Mouse (Mus musculus) limb, embryonic 13.5 days (tissue): ENCODE data around the gene Cdk17. TPM values are rescaled to one million over a fixed set of nuclear protein-coding genes. Genes with fewer than 3 reads are reported as not detected.

ENCODE experiments used
- ATAC-seq: fragments of 200-750 bp; cut with Nextera tagmentation; 2 replicates; pipeline ENCODE4 v1.8.0; 2017; ENCODE audit warnings: low read depth, moderate number of reproducible peaks, moderate TSS enrichment; ENCODE audit not compliant: low FRiP score
- H3K27ac ChIP-seq: fragments of 300-500 bp; sonication (generic); 2 replicates; pipeline ENCODE4 v1.5.1; 2015; ENCODE audit warnings: inconsistent platforms, mild to moderate bottlenecking, moderate library complexity
- H3K27me3 ChIP-seq: fragments of 300-500 bp; sonication (generic); 2 replicates; pipeline ENCODE4 v1.6.1; 2015; ENCODE audit warnings: mild to moderate bottlenecking, inconsistent platforms
- H3K36me3 ChIP-seq: fragments of 300-500 bp; sonication (generic); 2 replicates; pipeline ENCODE4 v1.6.1; 2015; ENCODE audit warnings: inconsistent platforms, mild to moderate bottlenecking, moderate library complexity
- H3K4me1 ChIP-seq: fragments of 300-500 bp; sonication (generic); 2 replicates; pipeline ENCODE4 v1.6.1; 2015; ENCODE audit warnings: inconsistent platforms
- H3K4me2 ChIP-seq: fragments of 300-500 bp; sonication (generic); replicated peaks from 2 replicates; pipeline ENCODE4 v1.6.1; 2015; ENCODE audit warnings: inconsistent platforms, mild to moderate bottlenecking, moderate library complexity
- H3K4me3 ChIP-seq: fragments of 300-500 bp; sonication (generic); 2 replicates; pipeline ENCODE4 v1.5.1; 2015; ENCODE audit warnings: moderate library complexity, mild to moderate bottlenecking, inconsistent platforms
- H3K9ac ChIP-seq: fragments of 300-500 bp; sonication (generic); 2 replicates; pipeline ENCODE4 v1.6.1; 2015; ENCODE audit warnings: mild to moderate bottlenecking, inconsistent platforms
- H3K9me3 ChIP-seq: fragments of 300-500 bp; sonication (generic); 2 replicates; pipeline ENCODE4 v1.6.1; 2016; ENCODE audit warnings: inconsistent platforms
- WGBS: fragments of 180-500 bp; shearing (Covaris S2); methylation state at CpG from one replicate; pipeline ENCODE4 v1.1.7; 2015; 5-methylcytosine and 5-hydroxymethylcytosine counted together
- polyA plus RNA-seq: library from polyadenylated mRNA; unstranded; fragments of >200 nt; fragmentation: Nextera tagmentation; extraction: Ambion mirVana; gene quantifications from 2 replicates; pipeline ENCODE4 v1.2.1, GENCODE M21; 2015

Gene Cdk17
- polyA plus RNA-seq, 1 experiment from 2014 or later = 16.6 TPM

DNA sequence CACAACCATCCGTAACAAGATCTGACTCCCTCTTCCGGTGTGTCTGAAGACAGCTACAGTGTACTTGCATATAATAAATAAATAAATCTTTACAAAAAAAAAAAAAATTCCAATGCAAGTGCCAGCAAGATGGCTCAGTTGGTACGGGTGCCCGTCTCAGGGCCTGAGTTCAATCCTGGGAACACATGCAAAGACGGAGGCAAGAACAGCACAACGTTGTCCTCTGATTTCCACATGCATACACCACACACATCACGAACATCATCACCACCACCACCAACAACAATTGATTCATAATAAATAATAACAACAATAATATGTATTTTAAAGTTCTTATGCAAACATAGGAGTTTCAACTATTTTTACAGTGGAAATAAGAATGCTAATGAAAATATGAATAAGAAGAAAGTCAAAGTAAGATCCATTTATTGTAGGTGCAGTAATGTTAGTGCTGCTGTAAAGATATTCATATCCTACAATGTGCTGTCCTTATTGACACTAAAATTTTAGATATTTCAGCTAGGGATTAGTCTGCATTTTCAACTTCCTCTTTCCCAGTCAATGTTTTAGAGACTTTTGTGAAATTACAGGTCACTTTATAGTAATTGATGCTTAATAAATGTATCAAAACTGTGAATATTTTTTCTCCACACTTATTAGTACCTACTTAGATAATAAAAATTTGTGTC, 2.4 kb downstream of the Cdk17 start:
- H3K4me2 ChIP-seq = peak overlapping the region; percentile 80
- H3K36me3 ChIP-seq = no peaks in the 10 kb centered on the region
- no peak for ATAC-seq
- H3K4me1 ChIP-seq = peaks cover 34% of the 10 kb centered on the region
- H3K27me3 ChIP-seq = no peaks in the 10 kb centered on the region
- no peak overlapping the region for H3K4me3 ChIP-seq
- 83% methylated on average over 7 of the region's 7 CpGs for WGBS
- H3K27ac ChIP-seq = no peak overlapping the region
- H3K9me3 ChIP-seq = no peaks in the 10 kb centered on the region
- H3K9ac ChIP-seq = no peak overlapping the region

DNA sequence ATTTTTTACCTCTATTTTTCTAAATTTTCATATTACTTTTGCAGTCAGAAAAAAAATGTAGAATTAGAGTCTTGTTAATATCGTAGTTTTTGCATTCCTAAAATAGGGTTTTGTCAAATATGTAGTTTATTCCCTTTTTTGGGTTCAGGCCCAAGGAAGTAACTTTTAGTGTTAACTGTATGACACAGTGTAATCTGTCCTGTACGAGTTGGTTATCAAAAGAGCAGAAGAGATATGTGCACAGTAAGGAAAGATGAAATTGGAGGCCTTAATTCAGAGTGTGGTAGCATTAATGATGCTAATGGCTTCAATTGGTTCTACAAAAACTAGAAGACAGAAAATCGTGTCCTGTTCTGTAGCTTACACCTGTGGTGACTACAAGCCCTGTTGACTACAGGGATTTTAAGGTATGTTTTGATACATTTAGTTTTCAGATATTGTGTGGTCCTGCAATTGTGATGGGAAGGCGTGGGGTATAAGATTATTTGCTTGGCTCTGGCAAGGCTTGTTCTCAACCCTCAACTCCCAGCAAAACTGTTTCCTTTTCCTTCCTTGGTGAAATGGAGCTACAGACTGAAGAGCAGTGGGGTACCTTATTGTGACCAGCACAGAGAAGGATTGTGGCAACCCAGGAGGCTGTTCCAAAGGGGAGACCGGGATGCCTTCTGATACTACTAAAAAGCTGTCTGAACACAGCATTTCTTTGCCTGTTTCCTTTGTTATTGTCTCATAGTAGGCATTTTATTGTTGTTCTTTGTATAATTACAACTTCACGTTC, 3.2 kb downstream of the Cdk17 start:
- WGBS = 78% methylated on average over 6 of the region's 6 CpGs
- H3K4me1 ChIP-seq = peaks cover 34% of the 10 kb centered on the region
- H3K9me3 ChIP-seq = no peaks in the 10 kb centered on the region
- no peaks in the 10 kb centered on the region for H3K36me3 ChIP-seq
- ATAC-seq = no peak
- H3K4me3 ChIP-seq = no peak overlapping the region
- no peak overlapping the region for H3K27ac ChIP-seq
- H3K27me3 ChIP-seq = no peaks in the 10 kb centered on the region
- no peak overlapping the region for H3K4me2 ChIP-seq
- no peak overlapping the region for H3K9ac ChIP-seq

DNA sequence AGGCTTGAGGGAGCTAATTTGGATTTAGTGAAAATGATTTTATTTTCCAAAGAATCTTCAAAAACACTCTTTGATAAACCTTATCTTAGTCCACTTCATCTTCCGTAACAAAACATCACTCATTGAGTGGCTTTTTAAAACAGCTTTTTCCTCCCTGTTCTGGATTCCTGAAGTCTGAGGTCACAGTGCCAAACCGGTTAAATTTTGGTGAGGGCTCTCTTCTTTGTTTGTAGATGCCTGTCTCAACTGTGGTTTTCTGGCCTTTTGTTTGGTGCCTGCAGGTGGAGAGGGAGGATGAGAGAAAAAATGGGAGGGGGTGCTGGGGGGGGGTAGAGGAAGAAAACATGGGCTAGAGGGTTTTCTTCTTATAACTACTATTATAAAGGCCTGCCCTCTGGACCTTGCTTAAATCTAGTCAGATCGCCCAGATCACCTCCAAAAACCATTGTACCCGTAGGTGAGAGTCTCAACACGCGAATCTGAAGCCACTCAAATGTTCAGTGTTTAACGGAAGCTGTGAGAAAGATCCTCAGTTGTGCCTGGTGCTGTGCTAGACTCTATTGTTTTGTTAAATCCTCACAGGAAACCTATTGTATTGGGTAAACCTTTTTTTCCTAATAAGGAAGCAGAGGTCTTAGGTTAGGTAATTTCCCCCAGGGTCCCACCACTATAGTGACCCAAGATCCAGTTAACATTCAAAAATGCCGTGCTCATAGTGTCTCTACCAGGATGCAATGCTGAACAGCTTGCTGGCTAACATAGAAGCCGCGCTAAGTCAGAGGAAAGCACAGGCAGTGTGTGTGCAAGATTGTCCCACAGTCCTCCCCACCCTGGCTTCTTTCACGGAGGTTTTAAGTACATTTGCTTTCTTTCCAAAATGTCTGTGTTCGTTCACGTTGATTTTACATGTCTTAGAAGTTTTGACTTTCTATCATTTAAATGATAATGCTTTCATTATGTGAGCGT, 5.0 kb downstream of the Cdk17 start:
- ATAC-seq = no peak
- Histone ChIP-seq H3K4me2 (peak overlapping the region; percentile 3), H3K4me1 (peaks cover 31% of the 10 kb centered on the region), H3K27me3 (no peaks in the 10 kb centered on the region), H3K4me3 (no peak overlapping the region), H3K9ac (no peak overlapping the region), H3K36me3 (no peaks in the 10 kb centered on the region), H3K27ac (0 out of 2 replicates have a peak overlapping the region, but pooled peaks have one; percentile 6), H3K9me3 (no peaks in the 10 kb centered on the region)
- 34% methylated on average over 14 of the region's 14 CpGs for WGBS

DNA sequence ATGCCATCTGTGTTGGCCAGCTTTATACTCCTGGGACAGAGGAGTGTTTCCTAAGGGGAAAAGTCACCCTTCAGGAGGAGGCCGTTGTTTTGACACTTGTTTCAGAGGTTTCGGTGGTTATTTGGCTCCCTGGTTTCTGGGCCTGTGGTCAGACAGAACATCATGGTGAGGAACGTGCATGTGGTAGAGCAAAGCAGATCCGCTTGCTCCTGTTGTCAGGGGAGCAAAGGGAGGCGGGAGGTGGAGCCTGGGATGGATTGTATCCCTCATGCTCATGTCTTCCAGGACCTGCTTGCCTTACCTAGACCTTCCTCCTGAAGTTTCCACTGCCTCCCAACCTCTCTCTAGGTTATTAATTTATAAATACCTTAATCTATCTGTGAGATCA, 5.7 kb downstream of the Cdk17 start:
- no peaks in the 10 kb centered on the region for H3K9me3 ChIP-seq
- H3K27me3 ChIP-seq = no peaks in the 10 kb centered on the region
- H3K4me3 ChIP-seq = no peak overlapping the region
- WGBS = 27% methylated on average over 5 of the region's 5 CpGs
- no peak for ATAC-seq
- no peaks in the 10 kb centered on the region for H3K36me3 ChIP-seq
- peaks cover 32% of the 10 kb centered on the region for H3K4me1 ChIP-seq
- H3K4me2 ChIP-seq = peak overlapping the region; percentile 3
- 0 out of 2 replicates have a peak overlapping the region, but pooled peaks have one; percentile 6 for H3K27ac ChIP-seq
- H3K9ac ChIP-seq = no peak overlapping the region

- 87% methylated on average over 6 of the region's 6 CpGs for WGBS
- Histone ChIP-seq H3K4me3 (no peak overlapping the region), H3K9ac (no peak overlapping the region), H3K27me3 (no peaks in the 10 kb centered on the region), H3K36me3 (no peaks in the 10 kb centered on the region), H3K9me3 (no peaks in the 10 kb centered on the region), H3K4me1 (peaks cover 30% of the 10 kb centered on the region), H3K27ac (no peak overlapping the region), H3K4me2 (no peak overlapping the region)
- ATAC-seq = no peak
These were observed 6.6 kb downstream of the Cdk17 start for GRCm38 (mm10) chr10:93167311-93167710.

DNA sequence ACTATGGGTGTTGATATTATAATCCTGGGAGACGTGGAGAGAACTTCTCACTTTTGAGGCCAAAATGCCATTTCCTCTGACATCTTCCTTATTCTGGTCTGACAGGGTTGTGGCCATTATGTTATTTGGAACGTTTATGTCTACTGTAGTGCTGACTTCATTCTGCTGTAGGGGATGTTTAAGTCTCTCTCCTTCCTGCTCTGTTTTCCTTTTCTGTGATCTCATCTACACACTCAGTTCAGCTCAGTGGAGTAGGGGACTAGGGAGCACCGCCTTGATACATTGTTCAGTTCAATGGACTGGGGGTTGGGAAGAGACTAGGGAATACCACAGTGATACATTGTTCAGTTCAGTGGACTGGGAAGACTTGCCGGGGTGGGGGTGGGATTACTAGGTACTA, 7.4 kb downstream of the Cdk17 start:
- Histone ChIP-seq H3K4me3 (no peak overlapping the region), H3K27ac (no peak overlapping the region), H3K9ac (no peak overlapping the region), H3K36me3 (peaks cover 3% of the 10 kb centered on the region; the same call in 1 of the 2 replicates), H3K9me3 (no peaks in the 10 kb centered on the region), H3K27me3 (no peaks in the 10 kb centered on the region), H3K4me1 (peaks cover 30% of the 10 kb centered on the region), H3K4me2 (no peak overlapping the region)
- 71% methylated on average over 4 of the region's 4 CpGs for WGBS
- ATAC-seq = no peak

DNA sequence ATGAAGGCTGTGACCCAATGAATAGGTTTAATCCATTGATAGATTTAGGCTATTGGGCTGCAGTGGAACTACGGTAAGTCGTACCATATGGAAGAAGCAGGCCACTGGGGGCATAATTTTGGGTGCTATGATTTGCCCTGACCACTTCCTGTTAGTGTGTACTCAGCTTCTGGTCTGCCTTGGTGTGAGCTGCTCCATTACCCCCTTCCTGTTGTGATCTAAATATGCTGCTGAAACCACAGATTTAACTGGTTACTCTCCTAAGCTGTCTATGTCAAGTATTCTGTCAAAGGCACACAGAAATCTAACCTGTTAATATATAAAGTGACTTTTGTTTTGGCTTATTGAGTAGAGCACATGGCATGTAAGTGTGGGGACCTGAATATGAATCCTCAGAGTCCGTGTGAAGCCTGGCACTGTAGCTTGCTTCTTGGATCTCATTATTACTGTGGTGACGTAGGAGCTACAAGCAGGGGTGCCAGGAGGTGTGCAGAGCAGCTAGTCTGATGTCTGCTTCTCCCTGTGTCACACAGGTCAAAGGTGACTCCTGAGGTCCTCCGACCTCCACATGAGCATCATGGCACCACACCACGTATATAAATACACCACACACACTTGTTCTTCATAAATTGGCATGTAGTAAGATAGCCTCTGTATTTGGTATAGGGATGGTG, 10.6 kb downstream of the Cdk17 start:
- H3K36me3 ChIP-seq = peaks cover 9% of the 10 kb centered on the region
- no peak overlapping the region for H3K9ac ChIP-seq
- ATAC-seq = no peak
- no peaks in the 10 kb centered on the region for H3K9me3 ChIP-seq
- no peaks in the 10 kb centered on the region for H3K27me3 ChIP-seq
- WGBS = 75% methylated on average over 6 of the region's 6 CpGs
- H3K4me3 ChIP-seq = no peak overlapping the region
- no peak overlapping the region for H3K4me2 ChIP-seq
- H3K27ac ChIP-seq = no peak overlapping the region
- peaks cover 7% of the 10 kb centered on the region for H3K4me1 ChIP-seq

GRCm38 (mm10) chr10:93177471-93177870, 16.8 kb downstream of the Cdk17 start:
- H3K27me3 ChIP-seq = no peaks in the 10 kb centered on the region
- H3K36me3 ChIP-seq = peaks cover 9% of the 10 kb centered on the region
- no peak for ATAC-seq
- no peak overlapping the region for H3K4me3 ChIP-seq
- H3K27ac ChIP-seq = no peak overlapping the region
- H3K4me1 ChIP-seq = peaks cover 10% of the 10 kb centered on the region
- H3K4me2 ChIP-seq = 0 out of 2 replicates have a peak overlapping the region, but pooled peaks have one; percentile 21
- H3K9ac ChIP-seq = no peak overlapping the region
- no peaks in the 10 kb centered on the region for H3K9me3 ChIP-seq
- 34% methylated on average over 5 of the region's 5 CpGs for WGBS

DNA sequence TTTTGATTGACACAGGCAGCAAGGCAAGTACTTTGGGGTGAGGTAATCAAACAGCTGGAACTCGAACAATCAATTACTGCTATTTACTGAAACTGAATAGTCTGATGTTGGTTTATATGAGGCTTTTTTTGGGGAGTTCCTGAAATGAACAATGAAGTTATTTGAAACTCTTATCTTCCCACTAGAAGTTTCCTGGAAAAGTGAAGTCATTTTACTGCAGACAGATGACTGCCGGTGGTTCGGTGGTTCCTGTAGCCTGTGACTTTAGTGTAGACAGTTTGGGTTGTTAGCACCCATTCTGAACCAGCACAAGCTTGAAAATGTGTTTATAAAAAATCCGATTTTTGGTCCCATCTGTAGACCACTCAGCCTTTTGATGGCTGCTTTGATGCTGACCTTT, 17.2 kb downstream of the Cdk17 start:
- peaks cover 10% of the 10 kb centered on the region for H3K4me1 ChIP-seq
- no peaks in the 10 kb centered on the region for H3K9me3 ChIP-seq
- no peak overlapping the region for H3K9ac ChIP-seq
- H3K4me3 ChIP-seq = no peak overlapping the region
- peaks cover 8% of the 10 kb centered on the region for H3K36me3 ChIP-seq
- WGBS = 62% methylated on average over 4 of the region's 4 CpGs
- 0 out of 2 replicates have a peak overlapping the region, but pooled peaks have one; percentile 21 for H3K4me2 ChIP-seq
- H3K27me3 ChIP-seq = no peaks in the 10 kb centered on the region
- no peak overlapping the region for H3K27ac ChIP-seq
- ATAC-seq = no peak

GRCm38 (mm10) chr10:93178662-93179061, 18.0 kb downstream of the Cdk17 start:
- no peak overlapping the region for H3K4me3 ChIP-seq
- no peak overlapping the region for H3K4me2 ChIP-seq
- H3K36me3 ChIP-seq = peaks cover under 1% of the 10 kb centered on the region; the same call in 1 of the 2 replicates
- H3K27ac ChIP-seq = no peak overlapping the region
- no peak overlapping the region for H3K9ac ChIP-seq
- H3K27me3 ChIP-seq = no peaks in the 10 kb centered on the region
- H3K9me3 ChIP-seq = no peaks in the 10 kb centered on the region
- peaks cover 10% of the 10 kb centered on the region for H3K4me1 ChIP-seq
- WGBS = 96% methylated on average over 5 of the region's 5 CpGs
- ATAC-seq = no peak

GRCm38 (mm10) chr10:93179669-93180460, 19.2 kb downstream of the Cdk17 start:
- no peaks in the 10 kb centered on the region for H3K9me3 ChIP-seq
- H3K27ac ChIP-seq = no peak overlapping the region
- 87% methylated on average over 11 of the region's 11 CpGs for WGBS
- H3K27me3 ChIP-seq = no peaks in the 10 kb centered on the region
- H3K4me3 ChIP-seq = no peak overlapping the region
- no peak overlapping the region for H3K4me2 ChIP-seq
- H3K4me1 ChIP-seq = peaks cover 10% of the 10 kb centered on the region
- no peak for ATAC-seq
- H3K36me3 ChIP-seq = no peaks in the 10 kb centered on the region
- no peak overlapping the region for H3K9ac ChIP-seq
